Mouse (Mus musculus) ovary, postnatal 14 days (tissue): ENCODE data around the gene Gzmd.

ENCODE experiments used
- DNase-seq: peaks from one replicate; pipeline ENCODE4 v3.0.0; 2022; ENCODE audit warnings: low spot score

Gzmd gene

DNA sequence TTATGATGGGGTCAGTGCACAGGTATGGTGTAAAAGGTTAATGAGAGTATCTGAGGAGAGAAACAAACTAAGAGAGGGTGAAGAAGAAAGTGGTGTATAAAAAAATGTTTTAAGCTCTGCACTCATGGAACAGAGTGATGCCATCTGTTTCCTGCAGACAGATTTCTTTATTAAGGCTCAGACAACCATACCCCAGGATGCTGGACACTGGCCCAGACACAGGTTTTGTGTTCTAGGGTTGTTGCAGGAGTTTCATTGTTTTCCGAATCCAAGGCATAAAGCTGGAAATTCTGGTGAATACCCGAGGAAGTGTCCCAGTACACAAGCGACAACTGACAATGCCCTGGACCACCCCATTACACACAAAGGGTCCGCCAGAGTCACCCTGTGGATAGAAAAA is 50.4 kb downstream of the Gzmd start:
- DNase-seq: no peak
